Mouse (Mus musculus): ENCODE measurements at regions not wholly inside any gene's neighbourhood (a gene's known extent, or its start where the extent isn't known, plus 50 kb on each side); places are given as distances from the start of the nearest gene placed in this dataset.
A peak's percentile ranks its signal among the peaks of the same experiment; 100 is the strongest.

GRCm38 (mm10) chr12:16006688-16007087 lies 190.0 kb upstream of the Trib2 start:
- 0 out of 2 replicates have a peak, but pooled peaks have one; percentile 49 for ATAC-seq (replicated peaks; ENCODE audit: extremely low read depth, insufficient read depth, low FRiP score)
- H3K36me3 ChIP-seq (ENCODE audit: control insufficient read depth, insufficient read depth), result no peaks in the 10 kb centered on the region
- no peak overlapping the region for H3K9ac ChIP-seq (ENCODE audit: low read length)
- H3K4me3 ChIP-seq (ENCODE audit: low read length), result no peak overlapping the region
- peak overlapping the region; percentile 51; the same call in 1 of the 2 replicates for H3K27ac ChIP-seq (ENCODE audit: low read length)
- 33% methylated on average over 5 of the region's 5 CpGs for WGBS
- H3K4me1 ChIP-seq (ENCODE audit: control insufficient read depth, insufficient read depth, low read length), result peaks cover 20% of the 10 kb centered on the region
- H3K9me3 ChIP-seq (replicated peaks; ENCODE audit: control insufficient read depth, low read length), result no peaks in the 10 kb centered on the region
- no peaks in the 10 kb centered on the region for H3K27me3 ChIP-seq (ENCODE audit: control insufficient read depth, insufficient read depth, low read length)
- no peak overlapping the region for H3K4me2 ChIP-seq (ENCODE audit: low read depth, low read length)

- Histone ChIP-seq H3K36me3 (ENCODE audit: control insufficient read depth, insufficient read depth) (no peaks in the 10 kb centered on the region), H3K9me3 (replicated peaks; ENCODE audit: control insufficient read depth, low read length) (no peaks in the 10 kb centered on the region), H3K9ac (ENCODE audit: low read length) (no peak overlapping the region), H3K27me3 (ENCODE audit: control insufficient read depth, insufficient read depth, low read length) (no peaks in the 10 kb centered on the region), H3K4me3 (ENCODE audit: low read length) (no peak overlapping the region), H3K4me2 (ENCODE audit: low read depth, low read length) (no peak overlapping the region), H3K4me1 (ENCODE audit: control insufficient read depth, insufficient read depth, low read length) (peaks cover 20% of the 10 kb centered on the region), H3K27ac (ENCODE audit: low read length) (0 out of 2 replicates have a peak overlapping the region, but pooled peaks have one; percentile 15)
- no peak for ATAC-seq (replicated peaks; ENCODE audit: extremely low read depth, insufficient read depth, low FRiP score)
- WGBS, result 82% methylated on average over 5 of the region's 5 CpGs
Observed at GRCm38 (mm10) chr12:16006286-16006685, 189.6 kb upstream of the Trib2 start.

- Histone ChIP-seq H3K27ac (ENCODE audit: low read length) (no peak overlapping the region), H3K27me3 (ENCODE audit: control insufficient read depth, insufficient read depth, low read length) (no peaks in the 10 kb centered on the region), H3K9me3 (replicated peaks; ENCODE audit: control insufficient read depth, low read length) (0 out of 2 replicates have a peak, but pooled peaks cover 2% of the 10 kb centered on the region), H3K4me2 (ENCODE audit: low read depth, low read length) (no peak overlapping the region), H3K4me1 (ENCODE audit: control insufficient read depth, insufficient read depth, low read length) (peaks cover 1% of the 10 kb centered on the region; the same call in 1 of the 2 replicates), H3K4me3 (ENCODE audit: low read length) (no peak overlapping the region), H3K36me3 (ENCODE audit: control insufficient read depth, insufficient read depth) (no peaks in the 10 kb centered on the region), H3K9ac (ENCODE audit: low read length) (no peak overlapping the region)
- no peak for ATAC-seq (replicated peaks; ENCODE audit: extremely low read depth, insufficient read depth, low FRiP score)
- 83% methylated on average over 7 of the region's 7 CpGs for WGBS
Observed at GRCm38 (mm10) chr12:16001811-16002210, 185.1 kb upstream of the Trib2 start.

- H3K36me3 ChIP-seq (ENCODE audit: control insufficient read depth, insufficient read depth), result no peaks in the 10 kb centered on the region
- 0 out of 2 replicates have a peak, but pooled peaks cover 2% of the 10 kb centered on the region for H3K9me3 ChIP-seq (replicated peaks; ENCODE audit: control insufficient read depth, low read length)
- 81% methylated on average over 5 of the region's 5 CpGs for WGBS
- no peak overlapping the region for H3K4me3 ChIP-seq (ENCODE audit: low read length)
- H3K27me3 ChIP-seq (ENCODE audit: control insufficient read depth, insufficient read depth, low read length), result no peaks in the 10 kb centered on the region
- H3K27ac ChIP-seq (ENCODE audit: low read length), result no peak overlapping the region
- no peaks in the 10 kb centered on the region; the same call in 1 of the 2 replicates for H3K4me1 ChIP-seq (ENCODE audit: control insufficient read depth, insufficient read depth, low read length)
- no peak overlapping the region for H3K4me2 ChIP-seq (ENCODE audit: low read depth, low read length)
- no peak overlapping the region for H3K9ac ChIP-seq (ENCODE audit: low read length)
- ATAC-seq (replicated peaks; ENCODE audit: extremely low read depth, insufficient read depth, low FRiP score), result no peak
Observed at GRCm38 (mm10) chr12:16001225-16001624, 184.5 kb upstream of the Trib2 start.

- no peak overlapping the region for H3K4me2 ChIP-seq (ENCODE audit: low read depth, low read length)
- no peaks in the 10 kb centered on the region for H3K36me3 ChIP-seq (ENCODE audit: control insufficient read depth, insufficient read depth)
- no peak for ATAC-seq (replicated peaks; ENCODE audit: extremely low read depth, insufficient read depth, low FRiP score)
- 0 out of 2 replicates have a peak, but pooled peaks cover 2% of the 10 kb centered on the region for H3K9me3 ChIP-seq (replicated peaks; ENCODE audit: control insufficient read depth, low read length)
- no peaks in the 10 kb centered on the region for H3K27me3 ChIP-seq (ENCODE audit: control insufficient read depth, insufficient read depth, low read length)
- H3K9ac ChIP-seq (ENCODE audit: low read length), result no peak overlapping the region
- H3K4me3 ChIP-seq (ENCODE audit: low read length), result no peak overlapping the region
- no peak overlapping the region for H3K27ac ChIP-seq (ENCODE audit: low read length)
- H3K4me1 ChIP-seq (ENCODE audit: control insufficient read depth, insufficient read depth, low read length), result no peaks in the 10 kb centered on the region
Observed at GRCm38 (mm10) chr12:15998331-15998730, 181.6 kb upstream of the Trib2 start.

GRCm38 (mm10) chr12:15993866-15994265 lies 177.1 kb upstream of the Trib2 start:
- Histone ChIP-seq H3K9ac (ENCODE audit: low read length) (no peak overlapping the region), H3K4me3 (ENCODE audit: low read length) (no peak overlapping the region), H3K27me3 (ENCODE audit: control insufficient read depth, insufficient read depth, low read length) (no peaks in the 10 kb centered on the region), H3K4me2 (ENCODE audit: low read depth, low read length) (no peak overlapping the region), H3K36me3 (ENCODE audit: control insufficient read depth, insufficient read depth) (no peaks in the 10 kb centered on the region), H3K9me3 (replicated peaks; ENCODE audit: control insufficient read depth, low read length) (0 out of 2 replicates have a peak, but pooled peaks cover 2% of the 10 kb centered on the region), H3K27ac (ENCODE audit: low read length) (no peak overlapping the region), H3K4me1 (ENCODE audit: control insufficient read depth, insufficient read depth, low read length) (no peaks in the 10 kb centered on the region)
- ATAC-seq (replicated peaks; ENCODE audit: extremely low read depth, insufficient read depth, low FRiP score), result no peak
- 78% methylated on average over 3 of the region's 3 CpGs for WGBS

- H3K9ac ChIP-seq (ENCODE audit: low read length), result no peak overlapping the region
- H3K27ac ChIP-seq (ENCODE audit: low read length), result no peak overlapping the region
- H3K4me3 ChIP-seq (ENCODE audit: low read length), result no peak overlapping the region
- no peak overlapping the region for H3K4me2 ChIP-seq (ENCODE audit: low read depth, low read length)
- no peaks in the 10 kb centered on the region for H3K27me3 ChIP-seq (ENCODE audit: control insufficient read depth, insufficient read depth, low read length)
- no peaks in the 10 kb centered on the region for H3K36me3 ChIP-seq (ENCODE audit: control insufficient read depth, insufficient read depth)
- ATAC-seq (replicated peaks; ENCODE audit: extremely low read depth, insufficient read depth, low FRiP score), result no peak
- peaks cover 20% of the 10 kb centered on the region for H3K4me1 ChIP-seq (ENCODE audit: control insufficient read depth, insufficient read depth, low read length)
- no peaks in the 10 kb centered on the region for H3K9me3 ChIP-seq (replicated peaks; ENCODE audit: control insufficient read depth, low read length)
Observed at GRCm38 (mm10) chr12:15986351-15986750, 169.6 kb upstream of the Trib2 start.

- Histone ChIP-seq H3K9me3 (replicated peaks; ENCODE audit: control insufficient read depth, low read length) (no peaks in the 10 kb centered on the region), H3K36me3 (ENCODE audit: control insufficient read depth, insufficient read depth) (no peaks in the 10 kb centered on the region), H3K4me3 (ENCODE audit: low read length) (no peak overlapping the region), H3K9ac (ENCODE audit: low read length) (no peak overlapping the region), H3K4me2 (ENCODE audit: low read depth, low read length) (no peak overlapping the region), H3K27me3 (ENCODE audit: control insufficient read depth, insufficient read depth, low read length) (no peaks in the 10 kb centered on the region), H3K27ac (ENCODE audit: low read length) (peak overlapping the region; percentile 58), H3K4me1 (ENCODE audit: control insufficient read depth, insufficient read depth, low read length) (peaks cover 26% of the 10 kb centered on the region)
- 58% methylated on average over 2 of the region's 2 CpGs for WGBS
- ATAC-seq (replicated peaks; ENCODE audit: extremely low read depth, insufficient read depth, low FRiP score), result no peak
Observed at GRCm38 (mm10) chr12:15985649-15986048, 168.9 kb upstream of the Trib2 start.

- Histone ChIP-seq H3K9me3 (replicated peaks; ENCODE audit: control insufficient read depth, low read length) (no peaks in the 10 kb centered on the region), H3K27ac (ENCODE audit: low read length) (peak overlapping the region; percentile 7; the same call in 1 of the 2 replicates), H3K4me1 (ENCODE audit: control insufficient read depth, insufficient read depth, low read length) (peaks cover 31% of the 10 kb centered on the region), H3K4me2 (ENCODE audit: low read depth, low read length) (no peak overlapping the region), H3K4me3 (ENCODE audit: low read length) (no peak overlapping the region), H3K9ac (ENCODE audit: low read length) (no peak overlapping the region), H3K27me3 (ENCODE audit: control insufficient read depth, insufficient read depth, low read length) (no peaks in the 10 kb centered on the region), H3K36me3 (ENCODE audit: control insufficient read depth, insufficient read depth) (no peaks in the 10 kb centered on the region)
- ATAC-seq (replicated peaks; ENCODE audit: extremely low read depth, insufficient read depth, low FRiP score), result no peak
- 71% methylated on average over 11 of the region's 11 CpGs for WGBS
Observed at GRCm38 (mm10) chr12:15983591-15984300, 167.0 kb upstream of the Trib2 start.
